Mouse (Mus musculus) lung, embryonic 15.5 days (tissue): Measurements from ENCODE around the gene Slit1. TPM values are rescaled to one million over a fixed set of nuclear protein-coding genes. Genes with fewer than 3 reads are reported as not detected.
A peak's percentile ranks its signal among the peaks of the same experiment; 100 is the strongest.

Experiments used
- ATAC-seq: fragments of 200-750 bp; cut with Nextera tagmentation; 2 replicates; pipeline ENCODE4 v1.8.0; 2017; ENCODE audit warnings: moderate number of reproducible peaks, borderline replicate concordance; ENCODE audit not compliant: low FRiP score, low TSS enrichment; ENCODE audit errors: extremely low read depth
- H3K27ac ChIP-seq: fragments of 300-500 bp; sonication (generic); 2 replicates; pipeline ENCODE4 v1.5.1; 2015; ENCODE audit warnings: moderate library complexity, mild to moderate bottlenecking, inconsistent platforms
- H3K27me3 ChIP-seq: fragments of 300-500 bp; sonication (generic); 2 replicates; pipeline ENCODE4 v1.6.1; 2015; ENCODE audit warnings: inconsistent platforms
- H3K36me3 ChIP-seq: fragments of 300-500 bp; sonication (generic); 2 replicates; pipeline ENCODE4 v1.6.1; 2015; ENCODE audit warnings: inconsistent platforms
- H3K4me1 ChIP-seq: fragments of 300-500 bp; sonication (generic); 2 replicates; pipeline ENCODE4 v1.6.1; 2015; ENCODE audit warnings: inconsistent platforms
- H3K4me2 ChIP-seq: fragments of 300-500 bp; sonication (generic); 2 replicates; pipeline ENCODE4 v1.6.1; 2015; ENCODE audit warnings: inconsistent platforms, mild to moderate bottlenecking, moderate library complexity
- H3K4me3 ChIP-seq: fragments of 300-500 bp; sonication (generic); 2 replicates; pipeline ENCODE4 v1.5.1; 2015; ENCODE audit warnings: mild to moderate bottlenecking, inconsistent platforms
- H3K9ac ChIP-seq: fragments of 300-500 bp; sonication (generic); 2 replicates; pipeline ENCODE4 v1.6.1; 2015; ENCODE audit warnings: inconsistent platforms
- H3K9me3 ChIP-seq: fragments of 300-500 bp; sonication (generic); 2 replicates; pipeline ENCODE4 v1.6.1; 2016; ENCODE audit warnings: inconsistent platforms
- WGBS: fragments of 180-500 bp; shearing (Covaris S2); methylation state at CpG from one replicate; pipeline ENCODE4 v1.1.7; 2015; 5-methylcytosine and 5-hydroxymethylcytosine counted together
- polyA plus RNA-seq: library from polyadenylated mRNA; unstranded; fragments of >200 nt; fragmentation: Nextera tagmentation; extraction: Ambion mirVana; gene quantifications from 2 replicates; pipeline ENCODE4 v1.2.1, GENCODE M21; 2015

The Slit1 gene
- polyA plus RNA-seq, 1 experiment from 2014 or later: 0.42 TPM

DNA sequence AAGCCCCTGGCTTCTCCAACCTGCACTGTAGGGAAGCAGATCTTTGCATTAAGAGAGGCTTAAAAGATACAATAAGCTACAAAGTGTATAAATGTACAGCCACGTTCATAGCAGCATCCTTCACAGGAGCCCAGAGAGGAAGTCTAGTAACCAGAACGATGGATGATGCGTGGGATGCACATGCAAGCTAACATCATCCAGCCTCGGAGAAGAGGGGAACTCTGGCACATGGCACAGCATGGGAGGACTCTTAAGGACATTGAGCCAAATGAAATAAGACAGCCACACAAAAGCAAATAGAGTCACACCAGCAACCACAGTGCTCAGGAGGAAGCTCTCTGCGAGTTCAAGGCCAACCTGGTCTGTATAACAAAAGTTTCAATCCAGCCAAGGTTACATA lies 15.8 kb upstream of the Slit1 start:
- no peak for ATAC-seq
- H3K9me3 ChIP-seq: no peaks in the 10 kb centered on the region
- H3K4me2 ChIP-seq: no peak overlapping the region
- H3K27ac ChIP-seq: no peak overlapping the region
- no peak overlapping the region for H3K9ac ChIP-seq
- H3K4me3 ChIP-seq: no peak overlapping the region
- no peaks in the 10 kb centered on the region for H3K36me3 ChIP-seq
- H3K27me3 ChIP-seq: no peaks in the 10 kb centered on the region
- WGBS: 80% methylated on average over 5 of the region's 5 CpGs
- no peaks in the 10 kb centered on the region for H3K4me1 ChIP-seq

DNA sequence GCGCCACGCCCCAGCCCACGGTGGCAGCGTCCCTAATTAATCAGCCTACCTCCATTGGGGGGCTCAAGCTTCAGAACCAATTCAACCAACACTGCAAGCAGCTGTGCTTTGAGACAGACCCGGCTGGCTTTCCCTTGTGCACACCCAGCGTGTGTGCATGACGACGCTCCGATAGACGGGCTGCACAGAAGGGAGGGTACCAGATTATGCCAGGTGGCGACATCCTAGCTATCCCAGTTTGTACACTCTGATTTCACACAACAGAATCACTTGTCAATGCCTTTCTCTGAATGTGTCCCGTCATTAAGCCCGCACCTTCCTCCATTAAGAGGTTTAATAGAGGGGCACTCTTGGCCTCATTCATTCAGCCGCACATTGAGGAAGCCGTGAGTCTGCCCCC lies 11.3 kb upstream of the Slit1 start:
- no peak overlapping the region for H3K4me2 ChIP-seq
- H3K4me1 ChIP-seq: no peaks in the 10 kb centered on the region
- no peaks in the 10 kb centered on the region for H3K27me3 ChIP-seq
- no peaks in the 10 kb centered on the region for H3K9me3 ChIP-seq
- H3K27ac ChIP-seq: no peak overlapping the region
- no peak for ATAC-seq
- H3K4me3 ChIP-seq: no peak overlapping the region
- no peaks in the 10 kb centered on the region for H3K36me3 ChIP-seq
- 81% methylated on average over 15 of the region's 15 CpGs for WGBS
- H3K9ac ChIP-seq: no peak overlapping the region

DNA sequence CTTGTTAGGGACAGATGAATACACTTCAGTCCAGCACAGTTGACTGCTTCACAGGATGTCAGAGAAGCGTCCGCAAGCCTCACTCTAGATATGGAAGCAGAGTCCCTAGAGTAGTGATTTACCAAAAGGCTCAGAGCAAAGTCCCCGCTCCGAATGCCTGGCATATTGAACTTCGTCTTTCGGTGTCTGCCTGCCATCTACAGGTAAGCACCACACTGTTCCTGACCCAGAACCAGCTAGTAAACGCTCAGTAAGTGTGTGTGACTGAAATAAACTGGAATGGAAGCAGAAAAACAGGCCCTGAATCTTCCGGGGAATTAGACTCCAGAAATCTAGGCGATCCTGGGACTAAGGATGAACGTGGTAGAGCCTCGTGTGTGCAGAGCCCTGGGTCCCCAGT lies 8.4 kb upstream of the Slit1 start:
- no peaks in the 10 kb centered on the region for H3K4me1 ChIP-seq
- no peaks in the 10 kb centered on the region for H3K9me3 ChIP-seq
- no peaks in the 10 kb centered on the region for H3K36me3 ChIP-seq
- no peak overlapping the region for H3K4me2 ChIP-seq
- H3K27ac ChIP-seq: no peak overlapping the region
- H3K27me3 ChIP-seq: no peaks in the 10 kb centered on the region
- 80% methylated on average over 11 of the region's 11 CpGs for WGBS
- H3K9ac ChIP-seq: no peak overlapping the region
- H3K4me3 ChIP-seq: no peak overlapping the region
- ATAC-seq: no peak

DNA sequence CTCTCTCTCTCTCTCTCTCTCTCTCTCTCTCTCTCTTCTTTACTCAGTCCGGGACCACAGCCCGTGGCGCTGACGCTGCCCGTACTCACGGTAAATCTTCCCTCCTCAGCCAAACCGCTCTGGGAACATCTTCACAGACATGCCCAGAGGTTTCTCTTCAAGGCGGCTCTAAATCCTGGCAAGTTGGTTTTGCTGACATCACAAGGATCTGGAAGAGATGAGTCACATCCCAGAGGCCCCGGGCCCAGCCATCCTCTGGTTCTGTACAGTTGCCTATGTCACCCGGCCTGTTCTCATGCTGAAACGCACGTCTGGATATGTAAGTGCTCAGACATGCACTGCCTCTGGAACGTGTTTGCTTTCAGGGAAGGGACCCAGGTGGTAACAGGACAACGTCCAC lies 4.0 kb upstream of the Slit1 start:
- Histone ChIP-seq H3K4me1 (peaks cover 18% of the 10 kb centered on the region; the same call in 1 of the 2 replicates), H3K9me3 (no peaks in the 10 kb centered on the region), H3K4me3 (no peak overlapping the region), H3K4me2 (no peak overlapping the region), H3K9ac (no peak overlapping the region), H3K27me3 (peaks cover 32% of the 10 kb centered on the region), H3K27ac (no peak overlapping the region), H3K36me3 (no peaks in the 10 kb centered on the region)
- 83% methylated on average over 14 of the region's 14 CpGs for WGBS
- ATAC-seq: no peak

DNA sequence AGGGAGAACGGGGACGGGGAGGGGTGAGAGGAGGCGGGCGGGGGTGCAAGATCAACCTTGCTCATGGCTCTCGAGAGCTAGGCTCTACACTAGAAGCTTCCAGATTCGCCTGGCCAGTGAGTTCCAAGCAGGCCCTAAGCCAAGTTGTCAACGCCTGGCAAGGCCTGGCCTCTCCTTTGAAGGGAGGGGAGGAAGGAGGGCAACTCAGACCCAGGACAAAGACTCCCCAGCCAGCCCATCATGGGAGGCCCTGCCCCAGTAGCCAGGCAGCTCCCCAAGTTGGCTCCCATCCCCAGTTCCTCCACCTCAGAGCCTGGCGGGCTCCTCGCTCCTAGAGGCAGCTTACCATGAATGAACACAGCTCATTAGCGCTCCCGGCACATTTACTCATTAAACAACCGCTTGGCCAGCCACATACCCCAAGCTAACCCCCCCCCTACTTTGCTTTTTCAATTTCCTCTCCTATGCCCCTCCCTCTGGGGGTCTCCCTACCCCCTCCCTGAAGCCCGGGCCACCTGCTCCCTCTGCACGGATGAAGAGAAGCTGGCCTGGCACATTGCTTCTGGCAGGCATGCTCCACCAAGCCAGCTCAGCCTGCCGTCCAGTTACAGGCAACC lies 2.6 kb upstream of the Slit1 start:
- Histone ChIP-seq H3K36me3 (no peaks in the 10 kb centered on the region), H3K9ac (no peak overlapping the region), H3K9me3 (no peaks in the 10 kb centered on the region), H3K4me1 (peaks cover 18% of the 10 kb centered on the region; the same call in 1 of the 2 replicates), H3K4me2 (no peak overlapping the region), H3K27ac (no peak overlapping the region), H3K27me3 (peaks cover 45% of the 10 kb centered on the region), H3K4me3 (no peak overlapping the region)
- no peak for ATAC-seq
- WGBS: 34% methylated on average over 15 of the region's 15 CpGs

DNA sequence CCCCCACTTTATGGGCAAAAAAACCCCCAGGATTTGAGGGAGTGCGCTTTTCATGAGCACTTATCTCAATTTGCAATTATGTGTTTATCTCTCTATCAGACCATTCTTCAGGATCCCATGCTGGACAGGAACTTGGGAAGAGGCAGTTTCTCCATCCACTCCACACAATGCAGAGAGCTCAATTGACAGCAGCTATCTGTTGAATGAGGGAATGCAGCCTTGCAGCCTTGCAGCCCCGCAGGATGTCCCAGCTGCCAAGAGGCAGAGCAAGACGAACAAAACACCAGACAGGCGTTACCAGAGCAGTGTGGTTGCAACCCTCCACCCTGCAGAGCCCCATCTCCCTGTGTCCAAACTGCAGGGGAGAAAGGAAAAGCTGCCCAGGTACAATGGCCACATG lies 4.6 kb downstream of the Slit1 start:
- no peaks in the 10 kb centered on the region for H3K36me3 ChIP-seq
- H3K4me1 ChIP-seq: peaks cover 18% of the 10 kb centered on the region; the same call in 1 of the 2 replicates
- no peaks in the 10 kb centered on the region for H3K9me3 ChIP-seq
- H3K27ac ChIP-seq: no peak overlapping the region
- H3K27me3 ChIP-seq: peaks cover 75% of the 10 kb centered on the region
- no peak overlapping the region for H3K4me3 ChIP-seq
- H3K9ac ChIP-seq: no peak overlapping the region
- ATAC-seq: no peak
- H3K4me2 ChIP-seq: no peak overlapping the region
- WGBS: 18% methylated on average over 4 of the region's 4 CpGs

DNA sequence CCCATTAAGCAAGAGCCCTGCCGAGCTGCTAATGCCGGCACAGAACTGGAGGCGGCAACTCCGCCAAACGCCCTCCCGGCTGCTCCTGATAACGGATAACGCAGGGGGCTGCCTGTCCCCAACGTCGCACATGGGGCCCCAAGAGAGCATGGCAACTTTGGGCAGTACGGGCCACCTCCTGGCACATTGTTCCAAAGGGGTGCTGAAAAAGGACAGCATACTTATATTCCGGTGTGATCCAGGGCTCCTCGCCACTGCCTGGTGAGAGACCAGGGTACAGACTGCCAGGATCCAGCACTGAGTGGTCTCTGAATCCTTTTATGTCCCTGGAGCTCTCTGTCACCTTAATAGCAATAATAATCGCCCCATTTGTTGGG lies 5.0 kb downstream of the Slit1 start:
- Histone ChIP-seq H3K9me3 (no peaks in the 10 kb centered on the region), H3K27me3 (peaks cover 70% of the 10 kb centered on the region), H3K4me1 (peaks cover 13% of the 10 kb centered on the region; the same call in 1 of the 2 replicates), H3K36me3 (no peaks in the 10 kb centered on the region), H3K4me3 (no peak overlapping the region), H3K4me2 (0 out of 2 replicates have a peak overlapping the region, but pooled peaks have one; percentile 4), H3K9ac (no peak overlapping the region), H3K27ac (no peak overlapping the region)
- 10% methylated on average over 14 of the region's 14 CpGs for WGBS
- no peak for ATAC-seq

DNA sequence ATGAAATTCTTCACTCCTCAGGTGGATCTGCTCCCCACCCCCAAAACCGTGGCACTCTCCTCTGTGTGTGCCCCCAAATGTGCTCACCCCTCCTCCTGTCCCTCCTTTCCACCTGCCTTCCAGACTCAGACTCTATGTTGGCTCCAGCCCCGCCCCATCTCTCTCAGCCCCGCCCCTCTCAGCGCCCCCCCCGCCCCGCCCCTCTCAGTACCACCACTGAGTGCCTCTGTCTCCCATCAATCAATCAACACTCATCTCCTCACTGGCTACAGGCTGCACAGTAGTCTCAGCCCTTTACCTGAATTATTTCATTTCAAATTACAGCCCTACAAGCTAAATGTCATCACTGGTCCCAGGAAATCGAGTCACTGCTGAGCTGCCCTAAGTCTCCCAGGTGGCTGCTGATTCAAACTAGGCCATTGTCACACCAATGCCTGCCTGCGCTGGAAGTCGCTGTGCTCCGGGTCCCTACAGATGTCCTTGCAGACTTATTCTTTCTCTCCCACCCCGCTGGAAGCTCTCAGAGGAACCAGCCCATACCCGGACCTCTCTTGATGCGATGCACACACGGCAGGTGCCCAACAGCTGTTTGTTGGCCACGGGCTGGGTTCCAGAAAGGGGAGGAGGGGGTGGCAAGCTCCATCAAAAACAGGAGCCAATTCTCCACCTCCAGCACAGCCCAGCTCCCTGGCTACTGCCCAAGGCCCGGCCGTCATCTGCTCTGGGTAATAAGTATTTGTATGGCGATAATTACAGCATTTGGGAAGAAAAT lies 5.6 kb downstream of the Slit1 start:
- H3K36me3 ChIP-seq: no peaks in the 10 kb centered on the region
- no peaks in the 10 kb centered on the region for H3K9me3 ChIP-seq
- no peak for ATAC-seq
- no peak overlapping the region for H3K4me3 ChIP-seq
- no peak overlapping the region for H3K27ac ChIP-seq
- WGBS: 4% methylated on average over 18 of the region's 18 CpGs
- peaks cover 64% of the 10 kb centered on the region for H3K27me3 ChIP-seq
- 0 out of 2 replicates have a peak, but pooled peaks cover 7% of the 10 kb centered on the region for H3K4me1 ChIP-seq
- H3K9ac ChIP-seq: no peak overlapping the region; the same call in 1 of the 2 replicates
- 0 out of 2 replicates have a peak overlapping the region, but pooled peaks have one; percentile 4 for H3K4me2 ChIP-seq

DNA sequence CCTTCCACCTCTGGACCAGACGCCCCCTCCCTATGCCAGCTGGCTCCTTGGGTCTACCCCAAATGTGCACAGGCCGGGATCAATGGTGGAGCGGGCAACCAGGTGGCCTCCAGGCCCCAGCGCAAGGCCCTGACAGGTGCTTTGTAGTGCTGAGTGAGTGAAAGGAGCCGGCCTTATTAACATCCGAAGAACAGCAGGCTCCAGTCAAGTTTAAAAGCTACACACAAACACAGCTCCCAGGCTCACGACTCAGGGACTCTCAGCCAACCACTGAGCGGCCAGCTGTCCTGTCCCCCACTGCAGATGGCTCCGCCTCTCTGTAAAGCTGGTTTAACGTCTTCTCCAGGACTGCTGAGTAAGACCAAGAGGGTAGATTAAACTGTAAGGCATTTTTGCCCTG lies 8.8 kb downstream of the Slit1 start:
- no peaks in the 10 kb centered on the region for H3K36me3 ChIP-seq
- H3K27ac ChIP-seq: no peak overlapping the region
- 0 out of 2 replicates have a peak, but pooled peaks cover 7% of the 10 kb centered on the region for H3K4me1 ChIP-seq
- peaks cover 35% of the 10 kb centered on the region for H3K27me3 ChIP-seq
- 16% methylated on average over 10 of the region's 10 CpGs for WGBS
- no peak overlapping the region for H3K9ac ChIP-seq
- no peaks in the 10 kb centered on the region for H3K9me3 ChIP-seq
- H3K4me2 ChIP-seq: no peak overlapping the region
- H3K4me3 ChIP-seq: no peak overlapping the region
- ATAC-seq: no peak

DNA sequence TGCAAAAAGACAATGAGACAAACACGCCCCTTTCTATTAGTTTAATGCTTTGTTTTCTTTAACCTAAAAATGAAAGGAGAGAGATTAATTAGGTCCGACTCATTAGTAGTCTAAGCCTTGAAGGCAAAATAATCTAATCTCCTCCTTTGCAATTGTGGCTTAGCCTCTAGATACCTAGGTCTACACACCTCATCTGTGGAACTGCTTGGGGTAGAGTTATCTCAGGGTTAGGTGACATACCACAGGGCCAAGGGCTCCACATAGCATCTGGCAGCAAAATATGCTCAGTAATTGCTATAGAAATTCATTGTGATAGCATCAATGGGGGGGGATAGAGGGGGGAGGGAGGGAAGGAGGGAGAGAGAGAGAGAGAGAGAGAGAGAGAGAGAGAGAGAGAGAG lies 18.0 kb downstream of the Slit1 start:
- no peaks in the 10 kb centered on the region for H3K9me3 ChIP-seq
- no peaks in the 10 kb centered on the region for H3K36me3 ChIP-seq
- no peak overlapping the region for H3K9ac ChIP-seq
- H3K27ac ChIP-seq: no peak overlapping the region
- no peak overlapping the region for H3K4me3 ChIP-seq
- no peak overlapping the region for H3K4me2 ChIP-seq
- 47% methylated on average over 2 of the region's 2 CpGs for WGBS
- H3K4me1 ChIP-seq: no peaks in the 10 kb centered on the region
- H3K27me3 ChIP-seq: no peaks in the 10 kb centered on the region
- no peak for ATAC-seq

DNA sequence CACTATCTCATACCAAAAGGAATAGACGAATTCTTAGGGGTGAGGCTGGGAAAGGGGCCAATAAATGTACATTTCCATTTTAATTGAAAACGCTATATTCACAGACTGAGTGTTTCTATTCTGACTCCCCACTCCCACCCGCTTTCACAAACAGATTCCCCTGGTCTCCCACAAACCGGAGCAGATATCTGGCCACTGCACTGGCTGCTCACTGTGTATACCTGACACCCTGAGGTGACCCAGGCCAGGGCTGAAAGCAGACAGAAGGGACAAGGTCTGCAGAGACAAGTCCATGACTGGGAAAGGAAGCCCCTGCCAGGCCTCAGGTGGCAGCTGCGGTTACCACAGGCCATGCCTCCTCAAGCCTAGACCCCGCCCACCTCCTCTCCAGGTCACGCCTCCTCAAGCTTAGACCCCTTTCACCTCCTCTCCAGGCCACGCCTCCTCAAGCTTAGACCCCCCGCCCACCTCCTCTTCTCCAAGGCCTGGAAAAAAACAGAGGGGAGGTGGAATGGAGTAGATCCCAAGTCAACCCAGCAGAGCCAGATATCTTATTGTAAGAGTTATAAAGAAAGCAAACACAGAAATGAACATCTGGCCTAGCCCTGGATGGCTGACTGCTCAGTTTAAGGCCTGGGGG lies 18.5 kb downstream of the Slit1 start:
- H3K4me3 ChIP-seq: no peak overlapping the region
- no peaks in the 10 kb centered on the region for H3K4me1 ChIP-seq
- H3K9ac ChIP-seq: no peak overlapping the region
- ATAC-seq: no peak
- H3K27ac ChIP-seq: no peak overlapping the region
- H3K27me3 ChIP-seq: no peaks in the 10 kb centered on the region
- no peaks in the 10 kb centered on the region for H3K36me3 ChIP-seq
- no peak overlapping the region for H3K4me2 ChIP-seq
- H3K9me3 ChIP-seq: no peaks in the 10 kb centered on the region
- 25% methylated on average over 9 of the region's 9 CpGs for WGBS

DNA sequence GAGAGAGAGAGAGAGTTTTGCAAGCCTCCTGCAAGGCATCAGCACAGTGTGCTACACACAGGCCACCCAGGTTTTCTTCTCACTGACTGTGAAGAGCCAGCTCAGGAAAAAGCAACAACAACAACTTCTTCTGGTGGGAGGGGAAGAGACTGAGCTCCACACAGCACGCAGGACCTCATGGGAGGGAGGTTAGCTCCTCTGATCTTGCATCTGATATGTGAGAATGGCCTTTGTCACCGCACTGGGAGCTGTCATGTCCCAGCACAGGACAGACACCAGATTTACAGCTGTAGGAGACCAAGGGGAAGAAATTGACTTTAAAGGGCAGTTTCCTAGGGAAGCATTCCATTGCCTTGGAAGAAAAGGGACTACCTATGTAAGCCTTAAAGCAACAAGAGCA lies 20.1 kb downstream of the Slit1 start:
- Histone ChIP-seq H3K4me1 (no peaks in the 10 kb centered on the region), H3K9me3 (no peaks in the 10 kb centered on the region), H3K36me3 (no peaks in the 10 kb centered on the region), H3K4me3 (no peak overlapping the region), H3K27me3 (no peaks in the 10 kb centered on the region), H3K4me2 (no peak overlapping the region), H3K27ac (no peak overlapping the region), H3K9ac (no peak overlapping the region)
- 23% methylated on average over 2 of the region's 2 CpGs for WGBS
- no peak for ATAC-seq
